ENCODE assay signal across 8 mouse cellular contexts in genomic region chr7:110122289-110122564, GRCm38 (mm10). TPM values are rescaled to one million over a fixed set of nuclear protein-coding genes. Genes with fewer than 3 reads are reported as not detected.
DNase-seq lines count a peak whose midpoint lies in the region; ATAC-seq and TF ChIP-seq lines count a peak whose summit lies in the region.

No protein-coding gene starts in this region.

- peak overlapping the region; percentile 88 for H3K4me2 ChIP-seq in forebrain, embryonic 16.5 days (ENCODE audit: low read length)
- H3K4me2 ChIP-seq in liver, postnatal 0 days (ENCODE audit: low read depth, low read length), result peak overlapping the region; percentile 92

- TF ChIP-seq POLR2A in bone marrow macrophage, adult 2 months (IDR thresholded peaks at IDR 0.05; ENCODE audit: borderline replicate concordance, low read depth, low read length), result no peak

- no peaks in the 10 kb centered on the region for H3K9me3 ChIP-seq in forebrain, embryonic 16.5 days (ENCODE audit: control insufficient read depth, low read length)
- no peaks in the 10 kb centered on the region for H3K9me3 ChIP-seq in liver, postnatal 0 days (ENCODE audit: low read length)

- peaks cover 10% of the 10 kb centered on the region for H3K4me1 ChIP-seq in bone marrow macrophage, adult 2 months (ENCODE audit: control insufficient read depth, insufficient read depth, low read length)
- peaks cover 8% of the 10 kb centered on the region for H3K4me1 ChIP-seq in forebrain, embryonic 16.5 days (replicated peaks; ENCODE audit: control insufficient read depth, insufficient read depth, low read length)
- peaks cover 14% of the 10 kb centered on the region for H3K4me1 ChIP-seq in liver, postnatal 0 days (ENCODE audit: insufficient read depth)

- H3K9ac ChIP-seq in forebrain, embryonic 16.5 days (replicated peaks; ENCODE audit: low read depth, low read length), result peak overlapping the region; percentile 64
- H3K9ac ChIP-seq in liver, postnatal 0 days (replicated peaks), result peak overlapping the region; percentile 88

- peak; percentile 32 to 40 for DNase-seq in layer of hippocampus, adult 2 months (ENCODE audit: low spot score in 2 of 2)
- DNase-seq in layer of hippocampus, postnatal 25 days (ENCODE audit: extremely low spot score in 1 of 2, low spot score in 1 of 2), result no peak
- DNase-seq in liver, postnatal 0 days, result no peak
- DNase-seq in T-cell, adult 2 months (ENCODE audit: low spot score), result no peak
- DNase-seq in embryo, embryonic 10 days (ENCODE audit: low spot score), result no peak
- no peak for DNase-seq in cerebellum, adult 8-10 months

- TF ChIP-seq CTCF in layer of hippocampus, adult 2 months (conservative IDR thresholded peaks at IDR 0.05), result no peak
- TF ChIP-seq CTCF in bone marrow macrophage, adult 2 months (IDR thresholded peaks at IDR 0.05; ENCODE audit: low read depth, low read length), result no peak
- no peak for TF ChIP-seq CTCF in liver, postnatal 0 days (IDR thresholded peaks at IDR 0.05; ENCODE audit: low read depth)

- H3K4me3 ChIP-seq in layer of hippocampus, adult 2 months, result peak overlapping the region; percentile 88
- peak overlapping the region; percentile 96 for H3K4me3 ChIP-seq in bone marrow macrophage, adult 2 months (ENCODE audit: insufficient read depth, low read length)
- H3K4me3 ChIP-seq in forebrain, embryonic 16.5 days (replicated peaks; ENCODE audit: low read length), result peak overlapping the region; percentile 70
- H3K4me3 ChIP-seq in liver, postnatal 0 days (ENCODE audit: low read depth, low read length), result peak overlapping the region; percentile 95

- 1% methylated on average over 23 of the region's 27 CpGs for WGBS in forebrain, embryonic 16.5 days
- under 1% methylated on average over 27 of the region's 27 CpGs for WGBS in liver, postnatal 0 days (ENCODE audit: insufficient replicate concordance)

- peak overlapping the region; percentile 92 for H3K27ac ChIP-seq in layer of hippocampus, adult 2 months
- H3K27ac ChIP-seq in bone marrow macrophage, adult 2 months (ENCODE audit: insufficient read depth, low read depth, low read length), result peak overlapping the region; percentile 74
- peak overlapping the region; percentile 87 for H3K27ac ChIP-seq in forebrain, embryonic 16.5 days (ENCODE audit: low read length)
- H3K27ac ChIP-seq in liver, postnatal 0 days (ENCODE audit: low read depth), result peak overlapping the region; percentile 89

- no peak for TF ChIP-seq EP300 in liver, postnatal 0 days (IDR thresholded peaks at IDR 0.05; ENCODE audit: low read depth)

- no peaks in the 10 kb centered on the region for H3K27me3 ChIP-seq in forebrain, embryonic 16.5 days (replicated peaks; ENCODE audit: control insufficient read depth, insufficient read depth, low read length)
- H3K27me3 ChIP-seq in liver, postnatal 0 days (ENCODE audit: insufficient read depth, low read length), result no peaks in the 10 kb centered on the region

- H3K36me3 ChIP-seq in forebrain, embryonic 16.5 days (ENCODE audit: control insufficient read depth, insufficient read depth), result no peaks in the 10 kb centered on the region
- peaks cover 8% of the 10 kb centered on the region for H3K36me3 ChIP-seq in liver, postnatal 0 days (replicated peaks; ENCODE audit: insufficient read depth, low read length)

- ATAC-seq in forebrain, embryonic 16.5 days, result no peak
- no peak for ATAC-seq in liver, postnatal 0 days

RNA-seq across cellular contexts. Expression of gene Wee1, which starts 0.4 kb away (rescaled TPM):
- 10 to 100 TPM; 20.3 to 21.2 TPM for total RNA-seq in layer of hippocampus, adult 2 months (2021)
- 10 to 100 TPM; 17.0 to 20.8 TPM for total RNA-seq in layer of hippocampus, postnatal 25 days (2021)
- polyA plus RNA-seq in bone marrow macrophage, adult 2 months (2012; ENCODE audit: insufficient read depth, insufficient read length, missing spikeins), result 7.1 and 7.2 TPM in 2 replicates
- 8.9 and 10.2 TPM in 2 replicates for polyA plus RNA-seq in forebrain, embryonic 16.5 days (2015; fragmentation: Nextera tagmentation; extraction: Ambion mirVana)
- 4.5 and 5.3 TPM in 2 replicates for polyA plus RNA-seq in liver, postnatal 0 days (2015; fragmentation: Nextera tagmentation; extraction: Ambion mirVana)

Comparison
In these comparisons a context has a peak if more than half of its experiments do, and no peak if none do; other contexts are left out.
1. DNase-seq: peak in layer of hippocampus, adult 2 months (2 of 2); none in layer of hippocampus, postnatal 25 days (0 of 2), liver, postnatal 0 days (single experiment), T-cell, adult 2 months (single experiment), embryo, embryonic 10 days (single experiment) and cerebellum, adult 8-10 months (single experiment).
2. Peak in every context shown above with its lines, with median percentiles within 50 percentile points of each other: H3K27ac ChIP-seq and H3K4me3 ChIP-seq.